Mouse (Mus musculus): ENCODE results near the gene Fam92b.

Fam92b gene

DNA sequence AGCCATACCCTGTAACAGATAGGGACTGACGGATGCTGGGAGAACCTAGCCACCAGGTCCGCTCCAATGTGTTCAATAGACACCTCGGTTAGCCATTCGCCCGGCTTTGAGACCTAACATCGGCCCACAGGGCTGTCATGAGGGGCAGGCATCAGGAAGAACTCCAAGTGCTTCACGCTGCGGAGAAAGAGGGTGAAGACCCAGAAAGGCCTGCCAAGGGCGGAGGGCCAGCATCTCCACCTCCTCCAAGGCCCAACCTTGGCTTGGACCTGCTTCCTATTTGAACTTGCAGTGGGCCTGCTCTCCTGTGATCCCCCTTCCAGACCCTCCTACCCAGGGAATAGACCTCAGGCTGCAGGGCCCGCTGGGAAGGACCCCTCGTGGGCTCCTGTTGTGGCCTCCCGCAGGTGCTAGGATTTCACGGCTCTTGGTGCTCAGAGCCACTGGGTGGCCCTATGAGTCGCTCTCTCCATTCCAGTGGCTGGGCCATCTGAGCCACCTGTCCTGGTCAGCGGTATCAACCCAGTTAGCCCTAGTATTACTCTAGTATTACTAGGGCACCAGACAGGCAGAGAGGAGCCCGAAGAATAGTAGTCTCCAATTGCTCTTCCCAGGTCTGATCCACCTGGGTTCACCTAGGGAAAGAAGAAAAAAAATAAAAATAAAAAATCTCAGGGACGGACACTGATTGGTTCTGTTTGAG lies 13.0 kb upstream of the Fam92b start:
- no peak for DNase-seq

GRCm38 (mm10) chr8:120189440-120189839 lies 12.2 kb upstream of the Fam92b start:
- DNase-seq = no peak

GRCm38 (mm10) chr8:120188510-120188909 lies 11.2 kb upstream of the Fam92b start:
- DNase-seq = no peak

DNA sequence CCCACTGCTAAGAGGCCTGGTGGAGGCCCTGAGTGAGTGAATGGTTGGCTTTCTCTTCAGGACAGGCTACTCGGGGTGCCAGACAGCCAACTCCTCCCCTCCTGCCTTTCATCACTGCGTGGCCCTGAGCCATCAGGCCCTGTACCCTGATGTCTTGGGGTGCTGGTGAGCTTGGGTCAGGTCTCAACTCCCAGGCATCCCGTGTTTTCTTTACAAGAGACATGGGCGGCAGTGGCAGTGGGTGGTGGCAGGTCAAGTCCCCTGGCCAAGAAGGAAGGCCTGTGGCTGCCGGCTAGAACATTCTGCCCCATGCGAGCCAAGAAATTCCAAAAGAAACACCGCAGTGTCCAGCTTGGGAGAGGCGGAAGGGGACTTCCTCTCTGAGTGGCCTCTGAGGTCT lies 9.2 kb upstream of the Fam92b start:
- DNase-seq = no peak

DNA sequence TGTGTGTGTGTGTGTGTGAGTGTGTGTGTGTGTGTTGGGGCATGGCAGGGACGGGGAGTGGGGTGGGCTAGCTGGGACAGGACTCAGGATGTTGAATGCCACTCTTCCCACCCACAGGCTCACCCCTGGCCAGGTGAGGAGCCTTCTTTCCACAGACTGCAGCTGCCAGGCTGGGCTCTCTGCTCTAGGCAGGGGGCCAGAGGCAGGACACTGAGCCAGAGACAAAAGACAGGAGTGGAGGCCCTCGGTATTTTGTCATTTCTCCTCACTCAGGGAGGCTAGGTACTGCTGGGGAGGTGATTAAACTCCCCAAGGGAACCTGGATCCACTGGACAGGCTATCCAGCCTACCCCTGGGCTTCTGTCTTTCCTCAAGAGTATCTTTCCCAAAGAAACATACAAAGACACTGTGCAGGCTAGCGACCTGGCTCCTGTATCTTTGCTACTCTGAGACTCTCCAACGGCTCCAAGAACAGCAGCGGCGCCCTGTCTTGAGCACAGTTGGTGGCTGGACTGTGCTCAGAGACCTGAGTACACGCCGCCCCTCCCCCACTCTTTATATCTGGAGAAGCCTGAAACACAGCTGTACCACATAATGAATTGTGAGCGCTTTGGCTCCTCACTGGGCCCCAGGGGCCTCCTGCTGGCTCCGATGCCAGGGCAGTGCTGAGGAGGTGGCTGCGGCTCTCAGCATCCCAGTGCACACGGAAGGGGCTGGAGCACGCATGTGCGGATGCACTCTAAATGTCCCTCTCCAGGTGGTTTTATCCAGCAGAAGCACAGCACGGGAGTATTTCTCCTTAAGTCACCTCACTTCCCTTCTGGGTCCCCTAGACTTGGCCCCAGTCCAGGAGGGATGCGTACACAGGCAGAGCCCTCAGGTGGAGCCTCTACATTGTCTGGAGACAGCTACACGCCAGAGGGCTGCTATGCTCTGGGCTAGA lies 7.9 kb upstream of the Fam92b start:
- DNase-seq = no peak

- no peak for DNase-seq
These were observed 7.1 kb upstream of the Fam92b start for GRCm38 (mm10) chr8:120184366-120184765.

- no peak for DNase-seq
These were observed 4.7 kb upstream of the Fam92b start for GRCm38 (mm10) chr8:120181861-120182414.

- no peak for DNase-seq
These were observed 4.0 kb upstream of the Fam92b start for GRCm38 (mm10) chr8:120181274-120181673.

DNA sequence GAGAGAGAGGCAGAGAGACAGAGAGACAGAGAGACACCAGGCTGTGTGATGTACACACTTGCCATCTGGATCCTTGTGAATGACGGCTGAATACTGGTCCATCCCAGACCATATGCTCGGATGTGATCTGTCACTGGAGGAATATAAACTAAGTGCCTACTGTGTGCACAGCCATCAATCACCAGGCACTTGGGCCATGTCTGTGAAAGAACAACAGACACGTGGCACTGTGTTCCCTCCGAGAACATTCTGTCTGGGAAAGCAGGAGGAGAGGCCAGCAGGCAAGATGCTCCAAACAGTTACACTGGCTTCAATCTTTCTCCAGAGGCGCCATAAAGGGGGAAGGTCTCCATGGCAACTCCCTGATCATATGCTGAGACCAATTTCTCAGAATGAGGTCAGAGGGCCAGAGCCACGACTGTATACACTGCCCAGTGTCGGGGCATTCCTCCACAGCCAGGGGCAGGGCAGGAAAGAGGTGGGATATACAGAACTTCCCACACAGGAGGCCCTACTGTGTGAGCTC lies 3.2 kb upstream of the Fam92b start:
- DNase-seq = no peak

- DNase-seq = peak; percentile 61 to 84
These were observed 1.8 kb upstream of the Fam92b start for GRCm38 (mm10) chr8:120179027-120179431.

DNA sequence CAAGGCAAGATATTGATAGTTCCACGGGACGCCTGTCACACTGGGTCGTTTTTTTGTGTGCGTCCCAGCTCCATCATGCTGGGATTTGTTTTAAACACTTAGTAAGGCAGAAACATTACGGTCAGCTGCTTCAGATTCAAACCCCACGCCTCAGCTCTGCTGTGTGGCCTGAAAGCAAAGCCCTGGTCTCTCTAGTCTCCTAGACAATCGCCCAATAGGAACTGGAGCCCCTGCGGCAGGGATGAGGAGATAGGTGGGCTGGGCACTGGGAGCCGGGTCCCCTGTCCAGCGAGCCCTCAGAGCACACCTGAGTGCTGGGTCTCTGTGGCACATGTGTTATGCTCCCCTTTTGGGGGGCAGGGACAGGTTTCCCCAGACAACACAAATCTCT lies 853 bp upstream of the Fam92b start:
- no peak for DNase-seq

DNA sequence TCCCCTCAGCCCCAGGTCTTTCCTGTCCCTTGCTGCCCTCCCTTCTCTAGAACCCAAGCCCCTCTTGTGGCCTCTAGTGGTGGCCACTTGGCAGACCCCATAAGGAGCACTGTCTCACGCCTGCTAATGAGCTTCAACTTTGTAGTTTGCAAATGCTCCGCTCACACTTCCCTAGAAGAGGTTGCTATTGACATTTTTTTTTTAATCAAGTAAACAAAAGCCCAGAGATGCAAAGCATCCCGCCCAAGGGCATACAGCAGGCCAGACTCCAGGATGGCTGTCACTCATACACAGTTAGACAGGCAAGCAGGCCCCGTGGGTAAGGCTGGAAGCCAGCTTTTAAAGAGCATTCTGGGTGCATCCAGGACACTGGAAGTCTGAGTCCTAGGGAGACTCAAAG lies 661 bp downstream of the Fam92b start:
- no peak for DNase-seq

DNA sequence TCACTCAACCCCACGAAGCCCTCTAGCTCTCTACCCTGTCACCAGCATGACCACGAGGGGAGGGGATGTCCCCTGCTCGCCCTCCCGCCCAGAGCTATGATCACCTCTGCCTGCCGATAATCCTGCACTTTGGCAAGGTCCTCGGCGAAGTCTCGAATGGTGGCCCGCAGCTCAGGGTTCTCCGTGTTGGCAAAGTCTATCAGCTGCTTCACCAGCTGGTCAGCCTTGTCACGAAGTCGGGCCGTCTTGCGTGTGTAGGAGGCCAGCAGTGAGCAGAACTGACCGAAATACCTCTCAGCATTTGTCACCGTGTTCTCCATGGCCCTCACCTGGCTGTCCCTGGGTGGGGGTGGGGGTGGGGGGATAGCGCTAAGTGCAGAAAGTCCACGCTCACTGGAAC lies 2.7 kb downstream of the Fam92b start:
- no peak for DNase-seq

- DNase-seq = no peak
These were observed 4.1 kb downstream of the Fam92b start for GRCm38 (mm10) chr8:120173195-120173594.

DNA sequence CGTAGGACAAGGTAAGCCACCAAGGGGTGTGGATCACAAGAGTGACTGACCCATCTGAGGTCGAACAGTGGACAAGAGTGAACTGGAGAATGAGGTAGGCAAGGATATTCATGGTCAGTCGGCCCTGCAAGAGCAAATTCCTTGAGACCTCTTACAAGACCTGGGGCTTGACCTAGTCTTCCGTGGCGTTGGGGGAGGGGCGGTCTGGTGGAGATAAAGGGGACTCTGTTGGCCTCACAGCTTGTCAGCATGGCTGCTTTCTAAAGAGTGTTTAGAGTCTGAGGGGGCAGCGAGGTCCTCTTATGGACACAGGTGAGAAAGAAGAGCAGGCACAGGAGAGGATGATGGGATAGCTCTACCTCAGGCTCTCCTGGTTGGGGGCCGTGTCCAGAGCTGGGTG lies 8.1 kb downstream of the Fam92b start:
- no peak for DNase-seq

- no peak for DNase-seq
These were observed 9.4 kb downstream of the Fam92b start for GRCm38 (mm10) chr8:120167821-120168220.

- no peak for DNase-seq
These were observed 10.1 kb downstream of the Fam92b start for GRCm38 (mm10) chr8:120167136-120167535.

GRCm38 (mm10) chr8:120164026-120164425 lies 13.2 kb downstream of the Fam92b start:
- DNase-seq = no peak

- DNase-seq = no peak
These were observed 13.9 kb downstream of the Fam92b start for GRCm38 (mm10) chr8:120163376-120163775.

GRCm38 (mm10) chr8:120162404-120162752 lies 14.9 kb downstream of the Fam92b start:
- no peak for DNase-seq

DNA sequence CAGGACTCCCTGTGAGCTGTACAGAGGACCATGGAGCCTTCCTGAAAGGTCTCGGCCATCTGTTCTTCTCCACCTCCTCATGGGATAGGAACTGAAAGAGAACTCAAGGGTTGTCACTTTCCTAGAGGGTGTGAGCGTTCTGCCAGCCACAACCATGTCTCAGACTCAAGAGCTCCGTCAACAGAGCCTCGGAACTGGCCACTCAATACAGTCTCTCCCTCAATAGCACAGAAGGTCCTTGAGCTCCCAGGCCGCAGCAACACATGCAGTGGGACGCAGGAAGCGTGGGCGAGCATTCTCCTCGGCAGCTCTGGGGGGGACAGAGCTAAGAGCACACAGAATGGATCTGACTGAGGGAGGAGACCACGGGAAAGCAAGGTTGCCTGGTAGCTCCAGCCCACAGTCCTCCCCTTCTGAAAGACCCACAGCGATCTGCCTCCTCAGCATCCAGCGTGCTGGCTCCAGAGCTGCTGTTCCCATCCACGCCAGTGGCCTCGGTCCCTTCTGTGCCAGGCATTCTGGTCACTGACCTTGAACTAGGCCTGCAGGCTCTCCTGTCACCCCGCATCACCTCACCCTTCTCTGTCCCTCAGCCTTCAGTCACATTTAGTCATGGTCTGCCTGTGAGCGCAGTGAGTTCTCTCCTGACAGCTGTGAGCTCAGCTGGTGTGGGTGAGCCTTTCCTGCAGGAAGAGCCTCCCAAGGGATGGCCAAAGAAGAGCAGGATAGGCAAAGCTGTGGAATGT lies 15.4 kb downstream of the Fam92b start:
- DNase-seq = no peak

- DNase-seq = no peak
These were observed 16.9 kb downstream of the Fam92b start for GRCm38 (mm10) chr8:120160366-120160765.

DNA sequence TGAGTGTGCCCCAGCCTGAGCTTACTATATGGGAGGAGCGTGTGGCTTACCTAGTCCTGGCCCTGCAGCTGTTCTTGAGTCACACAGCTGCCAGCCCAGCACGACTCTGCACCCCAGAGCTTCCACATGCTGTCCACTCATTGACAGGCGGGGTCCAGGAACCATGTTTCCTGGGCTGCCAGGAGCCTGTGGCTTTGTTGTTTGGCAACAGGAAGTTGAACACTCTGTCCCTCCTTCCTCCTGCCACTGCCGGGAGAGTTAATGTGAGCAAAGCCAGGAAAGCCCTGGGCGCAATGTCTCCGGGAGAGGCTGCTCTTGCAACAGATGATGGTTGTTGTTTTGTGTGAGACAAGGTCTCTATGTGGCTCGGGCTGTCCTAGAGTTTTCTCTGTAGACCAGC lies 24.6 kb downstream of the Fam92b start:
- DNase-seq = no peak

Data from spleen, adult 18-20 months (tissue).